Mouse (Mus musculus): ENCODE measurements at regions not wholly inside any gene's neighbourhood (a gene's known extent, or its start where the extent isn't known, plus 50 kb on each side); places are given as distances from the start of the nearest gene placed in this dataset.

DNA sequence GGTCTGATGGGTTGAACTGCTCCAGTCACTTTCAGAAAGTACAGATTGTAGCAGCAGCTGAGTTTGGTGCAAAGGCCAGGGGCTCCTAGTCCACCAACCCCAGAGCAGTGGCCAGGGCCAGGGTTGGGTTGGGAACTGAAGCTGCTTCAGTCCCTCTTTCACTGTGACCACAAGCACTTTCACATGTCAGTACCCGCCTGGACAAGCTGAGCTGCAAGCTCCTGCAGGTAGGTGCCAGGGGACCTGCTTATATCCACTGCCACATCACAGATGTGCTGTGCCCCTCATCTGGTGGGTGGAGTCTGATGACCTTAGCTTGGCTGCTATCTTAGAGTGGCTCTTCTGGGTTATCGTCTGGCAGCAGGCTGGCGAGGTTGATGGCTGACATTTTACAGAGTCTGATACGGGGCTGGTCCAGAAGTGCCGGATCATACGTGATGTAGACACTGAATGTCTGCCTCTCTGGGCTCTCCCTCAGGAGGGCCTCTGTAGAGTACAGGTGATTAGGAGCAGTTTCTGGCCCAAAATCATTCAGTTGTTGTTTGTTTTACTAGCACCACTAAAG lies 192.6 kb downstream of the Rybp start:
- no peak for TF ChIP-seq CTCF (IDR thresholded peaks at IDR 0.05 in 2 of 3, conservative IDR thresholded peaks at IDR 0.05 in 1 of 3; ENCODE audit: control insufficient read depth in 1 of 3, insufficient read depth in 1 of 3, low read depth in 2 of 3, low read length in 3 of 3, poor library complexity in 1 of 3, severe bottlenecking in 1 of 3)
- TF ChIP-seq POLR2A (IDR thresholded peaks at IDR 0.05; ENCODE audit: control insufficient read depth in 1 of 2, insufficient read depth in 1 of 2, low read depth in 1 of 2, low read length in 2 of 2, poor library complexity in 1 of 2) = no peak
- no peak for TF ChIP-seq MAX (IDR thresholded peaks at IDR 0.05; ENCODE audit: low read length)
- no peak for TF ChIP-seq MAFK (IDR thresholded peaks at IDR 0.05; ENCODE audit: borderline replicate concordance, low read depth, low read length)
- no peak for TF ChIP-seq MYC (IDR thresholded peaks at IDR 0.05; ENCODE audit: low read depth, low read length)
- TF ChIP-seq E2F4 (IDR thresholded peaks at IDR 0.05; ENCODE audit: borderline replicate concordance, low read depth, low read length) = no peak
- no peak for TF ChIP-seq USF2 (IDR thresholded peaks at IDR 0.05; ENCODE audit: borderline replicate concordance in 1 of 2, insufficient read depth in 1 of 2, low read depth in 1 of 2, low read length in 2 of 2)

Data from MEL (cell line).